Mouse (Mus musculus) gastrocnemius, postnatal 14 days (tissue): ENCODE measurements around the gene Itga8. TPM values are rescaled to one million over a fixed set of nuclear protein-coding genes. Genes with fewer than 3 reads are reported as not detected.

Experiments
- DNase-seq: peaks from one replicate; pipeline ENCODE4 v3.0.0; 2021; ENCODE audit warnings: mixed read lengths
- intact Hi-C: fragments of 180-260 bp; cut with DNase I; formaldehyde crosslinking; loops from one replicate; pipeline ENCODE4 v1.15.1; 2025; ENCODE audit warnings: low total_unique reads
- total RNA-seq, 2 experiments: library from RNA; stranded (reverse); gene quantifications; 2 replicates each; pipeline ENCODE4 v1.2.3; 2021

The Itga8 gene
- total RNA-seq, 2 experiments from 2014 or later: 3.4 to 5.0 TPM

DNA sequence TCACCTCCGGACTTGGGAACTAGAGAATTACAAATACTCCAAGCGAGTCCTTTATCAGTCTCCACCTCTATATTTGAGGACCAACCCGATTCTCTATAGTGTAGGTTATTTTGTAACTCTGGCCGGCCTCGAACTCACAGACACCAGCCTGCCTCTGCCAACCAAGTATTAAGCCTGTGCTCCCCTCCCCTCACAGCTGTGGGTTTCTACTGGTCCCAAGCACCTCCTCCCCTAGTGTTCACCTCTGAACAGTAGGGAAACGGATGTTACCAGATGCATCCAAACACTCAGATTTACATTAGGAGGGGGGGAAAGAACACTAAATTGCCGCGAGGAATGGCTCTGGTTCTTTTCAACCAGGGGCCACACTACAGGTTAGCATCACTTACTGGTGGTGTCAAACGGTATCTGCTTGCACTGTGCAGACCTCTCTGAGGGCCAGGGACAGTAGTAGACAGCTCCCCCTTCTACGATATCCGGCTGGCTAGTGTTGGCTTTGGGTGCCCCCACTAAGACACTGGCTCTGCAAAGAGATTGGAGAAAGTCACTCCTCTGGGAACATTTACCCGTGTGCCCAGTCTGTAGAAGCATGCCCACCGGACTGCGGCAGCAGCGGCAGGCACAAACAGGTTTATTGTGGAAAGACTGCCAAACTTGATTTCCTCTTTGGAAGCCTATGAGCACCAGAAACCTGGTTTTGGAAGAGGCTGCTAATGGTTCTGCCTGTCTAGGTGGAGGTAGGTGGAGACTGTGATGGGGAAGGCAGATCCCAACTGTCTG, 1.1 kb downstream of the Itga8 start:
- DNase-seq: no peak
- intact Hi-C loops: loop anchor here (5.0 to 10.0 kb wide), 3 partner anchors 84 to 288 kb away; no protein-coding TSS in a partner anchor

GRCm38 (mm10) chr2:12297287-12297686, 4.4 kb downstream of the Itga8 start:
- intact Hi-C loops: loop anchor here (5.0 kb wide), 1 partner anchor 205 kb away; no protein-coding TSS in a partner anchor
- DNase-seq: no peak

DNA sequence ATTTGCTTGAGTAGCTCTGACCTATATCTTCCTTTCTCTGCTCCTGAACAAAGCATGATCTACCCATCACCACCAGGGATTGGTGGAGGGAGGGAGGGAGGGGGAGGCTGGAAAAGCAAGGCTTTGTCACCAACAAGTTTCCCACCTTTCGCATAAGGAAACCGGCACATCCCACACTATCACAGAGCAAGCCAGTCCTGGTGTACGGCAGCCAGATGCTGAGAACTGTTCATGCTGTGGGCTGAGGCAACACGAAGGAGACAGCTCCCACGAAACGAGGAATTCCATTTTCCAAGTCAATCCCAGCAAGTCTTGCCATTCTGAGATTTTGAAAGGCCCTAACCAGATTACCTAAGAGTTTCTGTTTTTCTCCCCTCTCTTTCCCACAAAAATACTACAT, 6.6 kb downstream of the Itga8 start:
- intact Hi-C loops: loop anchor here (5.0 kb wide), 1 partner anchor 203 kb away; no protein-coding TSS in a partner anchor
- no peak for DNase-seq

GRCm38 (mm10) chr2:12294060-12294459, 7.7 kb downstream of the Itga8 start:
- DNase-seq: no peak

DNA sequence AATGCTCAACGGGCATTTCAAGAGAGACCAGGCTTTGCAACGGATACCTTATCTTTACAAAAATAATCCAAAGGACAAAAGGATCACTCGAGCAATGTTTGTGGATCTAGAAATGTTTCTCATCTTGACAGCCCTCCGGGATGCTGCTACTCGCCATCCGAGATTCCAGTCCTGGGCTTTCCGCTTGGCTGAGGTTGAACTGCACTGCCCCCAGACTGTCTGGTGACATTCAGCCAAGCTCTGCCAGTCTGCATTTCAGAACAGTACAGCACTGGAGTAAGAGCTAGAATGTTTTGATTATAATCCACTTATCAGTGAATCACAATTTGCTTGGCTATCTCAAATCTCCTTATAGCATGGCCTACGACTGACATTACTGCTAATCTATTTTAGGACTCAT, 8.3 kb downstream of the Itga8 start:
- intact Hi-C loops: no loop called here

More at GRCm38 (mm10) chr2:12294060-12294459, 7.7 kb downstream of the Itga8 start:
- intact Hi-C loops: no loop called here

GRCm38 (mm10) chr2:12292023-12292820, 9.5 kb downstream of the Itga8 start:
- intact Hi-C loops: no loop called here
- DNase-seq: no peak

More for the DNA sequence above, 8.3 kb downstream of the Itga8 start:
- DNase-seq: no peak

GRCm38 (mm10) chr2:12290235-12290634, 11.5 kb downstream of the Itga8 start:
- intact Hi-C loops: no loop called here
- DNase-seq: no peak

- DNase-seq: no peak
- intact Hi-C loops: no loop called here
Observed at GRCm38 (mm10) chr2:12287831-12288230, 13.9 kb downstream of the Itga8 start.

GRCm38 (mm10) chr2:12280664-12281063, 21.1 kb downstream of the Itga8 start:
- no peak for DNase-seq
- intact Hi-C loops: no loop called here

- intact Hi-C loops: no loop called here
- no peak for DNase-seq
Observed at GRCm38 (mm10) chr2:12279070-12279612, 22.6 kb downstream of the Itga8 start.

GRCm38 (mm10) chr2:12256635-12257317, 44.9 kb downstream of the Itga8 start:
- DNase-seq: no peak
- intact Hi-C loops: no loop called here

- intact Hi-C loops: no loop called here
- DNase-seq: no peak
Observed at GRCm38 (mm10) chr2:12255901-12256300, 45.8 kb downstream of the Itga8 start.

DNA sequence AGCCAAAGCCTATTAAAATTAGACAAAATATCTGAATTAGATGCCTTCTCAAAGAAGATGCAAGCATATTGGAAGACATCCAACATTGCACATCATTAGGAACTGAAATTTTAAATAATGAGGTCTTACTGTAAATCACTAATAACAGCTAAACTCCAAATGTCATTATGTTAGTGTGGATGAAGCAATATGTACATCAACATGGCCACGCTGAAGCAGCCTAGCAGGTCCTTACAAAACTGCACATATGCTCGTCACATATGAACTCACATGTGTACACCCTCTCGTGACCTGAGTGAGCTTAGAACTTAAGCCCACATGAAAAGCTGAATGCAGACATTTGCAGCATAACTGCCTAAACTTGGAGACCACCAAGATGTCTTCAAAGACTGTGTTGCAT, 66.4 kb downstream of the Itga8 start:
- DNase-seq: no peak
- intact Hi-C loops: no loop called here

DNA sequence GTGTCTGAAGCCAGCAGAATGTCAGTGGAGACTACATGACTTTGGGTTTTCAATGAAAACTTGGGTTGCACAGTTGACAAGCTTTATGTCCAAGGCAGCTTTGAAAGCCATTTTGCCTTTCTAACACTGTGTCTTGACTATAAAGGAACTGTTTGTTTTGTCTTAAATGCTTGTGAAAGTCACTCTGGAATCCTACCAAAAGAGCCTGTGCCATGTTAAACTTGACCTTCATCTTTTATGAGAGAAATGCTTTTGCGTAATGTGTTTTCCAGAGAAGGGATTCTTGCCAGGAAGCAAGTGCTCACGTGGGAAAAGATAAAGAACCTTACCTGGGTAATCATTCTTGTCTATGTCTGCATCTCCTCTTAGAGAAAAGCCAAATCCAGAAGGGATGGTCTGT, 72.0 kb downstream of the Itga8 start:
- intact Hi-C loops: no loop called here
- DNase-seq: no peak

DNA sequence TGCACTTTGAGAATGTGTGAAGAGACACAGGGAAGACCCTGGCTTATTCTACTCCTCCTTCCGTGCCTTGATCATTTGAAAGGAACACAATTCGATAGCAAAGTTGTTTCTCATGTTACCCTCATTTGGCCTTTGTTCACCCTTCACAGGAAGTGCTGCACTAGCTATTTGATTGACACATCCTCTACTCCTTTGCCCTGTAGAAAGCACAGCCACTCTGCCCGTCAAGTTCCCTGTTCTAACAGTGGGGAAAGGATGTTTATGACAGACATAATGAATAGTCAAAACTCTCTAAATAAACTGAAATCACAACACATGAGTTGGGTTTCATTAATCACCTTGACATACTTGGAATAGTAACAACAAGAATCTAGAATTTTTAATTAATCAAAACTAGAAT, 73.4 kb downstream of the Itga8 start:
- intact Hi-C loops: no loop called here
- no peak for DNase-seq

GRCm38 (mm10) chr2:12227243-12227642, 74.5 kb downstream of the Itga8 start:
- no peak for DNase-seq
- intact Hi-C loops: no loop called here

- intact Hi-C loops: no loop called here
- no peak for DNase-seq
Observed at GRCm38 (mm10) chr2:12226367-12226766, 75.4 kb downstream of the Itga8 start.

- intact Hi-C loops: no loop called here
- no peak for DNase-seq
Observed at GRCm38 (mm10) chr2:12221671-12222070, 80.1 kb downstream of the Itga8 start.

DNA sequence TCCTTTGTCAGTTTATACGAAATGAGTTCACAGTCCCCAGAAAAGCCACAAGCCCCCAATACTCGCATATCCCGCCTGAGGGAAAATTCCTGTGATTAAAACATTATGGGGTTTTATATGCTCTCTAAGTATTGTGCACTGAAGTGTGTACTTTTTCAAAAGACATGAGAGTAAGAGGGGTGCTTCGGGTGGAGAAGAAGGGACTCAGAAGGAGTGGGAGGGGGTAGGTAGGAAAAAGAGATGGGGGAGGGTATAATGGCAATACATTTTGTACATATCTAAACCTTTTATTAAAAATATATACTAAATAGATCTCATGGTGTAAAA, 88.3 kb downstream of the Itga8 start:
- intact Hi-C loops: no loop called here
- no peak for DNase-seq
